Mouse (Mus musculus) ES-Bruce4 (cell line): ENCODE data around the gene Aak1. TPM values are rescaled to one million over a fixed set of nuclear protein-coding genes. Genes with fewer than 3 reads are reported as not detected.
A peak's percentile ranks its signal among the peaks of the same experiment; 100 is the strongest.

Experiments
- H3K27ac ChIP-seq: 2 replicates; pipeline ENCODE4 v1.5.1; 2012; ENCODE audit warnings: low read length, inconsistent platforms; ENCODE audit not compliant: insufficient read depth
- H3K27me3 ChIP-seq: 2 replicates; pipeline ENCODE4 v1.6.1; 2012; ENCODE audit warnings: mild to moderate bottlenecking, low read length, inconsistent platforms; ENCODE audit not compliant: control insufficient read depth, poor library complexity, insufficient read depth, severe bottlenecking
- H3K36me3 ChIP-seq: 2 replicates; pipeline ENCODE4 v1.6.1; 2012; ENCODE audit warnings: inconsistent platforms, mild to moderate bottlenecking, low read length, moderate library complexity; ENCODE audit not compliant: control insufficient read depth, poor library complexity, insufficient read depth, severe bottlenecking
- H3K4me1 ChIP-seq: one replicate; pipeline ENCODE4 v1.8.1; 2011; ENCODE audit warnings: low read length; ENCODE audit not compliant: control insufficient read depth, insufficient read depth
- H3K4me3 ChIP-seq: 2 replicates; pipeline ENCODE4 v1.5.1; 2011; ENCODE audit warnings: low read depth, mild to moderate bottlenecking, low read length
- H3K9ac ChIP-seq: 2 replicates; pipeline ENCODE4 v1.6.1; 2012; ENCODE audit warnings: low read depth, mild to moderate bottlenecking, inconsistent platforms; ENCODE audit not compliant: poor library complexity, severe bottlenecking
- H3K9me3 ChIP-seq: replicated peaks from 2 replicates; pipeline ENCODE4 v1.6.1; 2012; ENCODE audit warnings: mild to moderate bottlenecking, low read length, inconsistent platforms; ENCODE audit not compliant: control insufficient read depth, poor library complexity, insufficient read depth, severe bottlenecking
- CTCF ChIP-seq: IDR thresholded peaks from one replicate; pipeline ENCODE4 v1.8.1; 2011; ENCODE audit warnings: low read depth, low read length
- EP300 ChIP-seq: IDR thresholded peaks from 2 replicates; pipeline ENCODE4 v1.6.1; 2011; ENCODE audit warnings: low read depth, low read length; ENCODE audit not compliant: insufficient read depth
- POLR2A ChIP-seq: IDR thresholded peaks from one replicate; pipeline ENCODE4 v1.8.1; 2011; ENCODE audit warnings: low read length; ENCODE audit not compliant: insufficient read depth
- polyA plus RNA-seq: library from polyadenylated mRNA; stranded (reverse); fragments of >200 nt; gene quantifications from 2 replicates; pipeline ENCODE4 v1.2.4, GENCODE M21; 2011; ENCODE audit warnings: low read depth; ENCODE audit not compliant: missing spikeins, insufficient read depth, insufficient read length

Aak1 gene
- polyA plus RNA-seq, 1 experiment, result 38.2 TPM

GRCm38 (mm10) chr6:86918058-86918835 lies 68.9 kb downstream of the Aak1 start:
- H3K9ac ChIP-seq, result no peak overlapping the region
- no peak overlapping the region for H3K4me3 ChIP-seq
- no peaks in the 10 kb centered on the region for H3K36me3 ChIP-seq
- TF ChIP-seq POLR2A (no peak), CTCF (no peak), EP300 (no peak)
- no peaks in the 10 kb centered on the region for H3K9me3 ChIP-seq
- H3K4me1 ChIP-seq, result no peaks in the 10 kb centered on the region
- H3K27ac ChIP-seq, result no peak overlapping the region
- H3K27me3 ChIP-seq, result no peaks in the 10 kb centered on the region

- H3K4me3 ChIP-seq, result no peak overlapping the region
- no peaks in the 10 kb centered on the region for H3K9me3 ChIP-seq
- H3K36me3 ChIP-seq, result no peaks in the 10 kb centered on the region
- TF ChIP-seq CTCF (peak; percentile 89), EP300 (no peak)
- no peak overlapping the region for H3K9ac ChIP-seq
- H3K27me3 ChIP-seq, result no peaks in the 10 kb centered on the region
- no peak overlapping the region for H3K27ac ChIP-seq
- H3K4me1 ChIP-seq, result no peaks in the 10 kb centered on the region
These were observed 72.6 kb downstream of the Aak1 start for GRCm38 (mm10) chr6:86921880-86922279.

GRCm38 (mm10) chr6:86924746-86925145 lies 75.4 kb downstream of the Aak1 start:
- Histone ChIP-seq H3K36me3 (no peaks in the 10 kb centered on the region), H3K27ac (no peak overlapping the region), H3K27me3 (no peaks in the 10 kb centered on the region), H3K9me3 (no peaks in the 10 kb centered on the region), H3K4me3 (no peak overlapping the region), H3K9ac (no peak overlapping the region), H3K4me1 (no peaks in the 10 kb centered on the region)
- TF ChIP-seq EP300 (no peak), CTCF (no peak), POLR2A (no peak)

- no peak overlapping the region for H3K9ac ChIP-seq
- no peaks in the 10 kb centered on the region for H3K4me1 ChIP-seq
- peaks cover 2% of the 10 kb centered on the region; the same call in 1 of the 2 replicates for H3K36me3 ChIP-seq
- no peak overlapping the region for H3K27ac ChIP-seq
- H3K4me3 ChIP-seq, result no peak overlapping the region
- TF ChIP-seq CTCF (no peak), EP300 (no peak), POLR2A (no peak)
- H3K27me3 ChIP-seq, result no peaks in the 10 kb centered on the region
- H3K9me3 ChIP-seq, result no peaks in the 10 kb centered on the region
These were observed 85.2 kb downstream of the Aak1 start for GRCm38 (mm10) chr6:86934541-86934940.

- Histone ChIP-seq H3K9ac (no peak overlapping the region), H3K36me3 (peaks cover 2% of the 10 kb centered on the region; the same call in 1 of the 2 replicates), H3K4me1 (no peaks in the 10 kb centered on the region), H3K4me3 (no peak overlapping the region), H3K27ac (no peak overlapping the region), H3K9me3 (no peaks in the 10 kb centered on the region), H3K27me3 (no peaks in the 10 kb centered on the region)
- no peak for TF ChIP-seq CTCF
These were observed 90.5 kb downstream of the Aak1 start for GRCm38 (mm10) chr6:86939797-86940196.

GRCm38 (mm10) chr6:86940966-86941365 lies 91.6 kb downstream of the Aak1 start:
- no peak overlapping the region for H3K27ac ChIP-seq
- TF ChIP-seq CTCF (no peak), EP300 (no peak)
- no peaks in the 10 kb centered on the region for H3K27me3 ChIP-seq
- no peak overlapping the region for H3K4me3 ChIP-seq
- no peaks in the 10 kb centered on the region for H3K4me1 ChIP-seq
- no peaks in the 10 kb centered on the region; the same call in 1 of the 2 replicates for H3K36me3 ChIP-seq
- no peaks in the 10 kb centered on the region for H3K9me3 ChIP-seq
- no peak overlapping the region for H3K9ac ChIP-seq
